Mouse (Mus musculus): ENCODE data around the gene Tmem60.

GRCm38 (mm10) chr5:20880797-20881775 is 905 bp upstream of the Tmem60 start:
- TF ChIP-seq POLR2A (IDR thresholded peaks at IDR 0.05; ENCODE audit: extremely low read depth, insufficient read depth, low read length) (no peak), CTCF (IDR thresholded peaks at IDR 0.05; ENCODE audit: extremely low read depth, insufficient read depth, low read length) (no peak)

Data from cortical plate, adult 2 months (tissue).